Mouse (Mus musculus): ENCODE results near the gene Nectin1. TPM values are rescaled to one million over a fixed set of nuclear protein-coding genes. Genes with fewer than 3 reads are reported as not detected.

Gene Nectin1
- total and polyA plus RNA-seq, 3 experiments: 3.9 to 6.2 TPM; not detected in 1

- no peak overlapping the region for H3K4me3 ChIP-seq (ENCODE audit: control insufficient read depth in 1 of 2, insufficient read depth in 1 of 2, low read depth in 2 of 2, low read length in 2 of 2)
- H3K9me3 ChIP-seq (replicated peaks; ENCODE audit: insufficient read depth, low read length): no peaks in the 10 kb centered on the region
- no peak for DNase-seq (ENCODE audit: low read depth, low spot score)
- H3K4me1 ChIP-seq (ENCODE audit: control insufficient read depth in 1 of 2, insufficient read depth in 2 of 2, low read length in 2 of 2): peaks cover 2 to 6% of the 10 kb centered on the region in 2 experiments; a peak in 3 of 4 replicates
- no peak overlapping the region for H3K27ac ChIP-seq (ENCODE audit: control insufficient read depth, low read depth, low read length)
- H3K27me3 ChIP-seq (ENCODE audit: control insufficient read depth in 1 of 2, insufficient read depth in 2 of 2, low read length in 2 of 2): no peaks in the 10 kb centered on the region
- no peaks in the 10 kb centered on the region for H3K36me3 ChIP-seq (ENCODE audit: control insufficient read depth in 1 of 2, insufficient read depth in 2 of 2, low read length in 2 of 2)
- no peak overlapping the region for H3K9ac ChIP-seq (ENCODE audit: control insufficient read depth, low read depth, low read length, poor library complexity, severe bottlenecking)
- TF ChIP-seq MXI1 (IDR thresholded peaks at IDR 0.05; ENCODE audit: low read depth, low read length) (no peak), ZNF384 (IDR thresholded peaks at IDR 0.05; ENCODE audit: low read depth, low read length) (no peak), TCF12 (IDR thresholded peaks at IDR 0.05; ENCODE audit: low read depth, low read length) (no peak), E2F4 (IDR thresholded peaks at IDR 0.05; ENCODE audit: borderline replicate concordance, low read depth, low read length) (no peak), ZMIZ1 (IDR thresholded peaks at IDR 0.05; ENCODE audit: low read depth, low read length) (no peak)
- H3K79me2 ChIP-seq (ENCODE audit: control insufficient read depth, insufficient read depth, low read length, poor library complexity): no peaks in the 10 kb centered on the region
Observed at GRCm38 (mm10) chr9:43768779-43769178, 25.0 kb downstream of the Nectin1 start.

GRCm38 (mm10) chr9:43769228-43769627 is 25.4 kb downstream of the Nectin1 start:
- H3K9ac ChIP-seq (ENCODE audit: control insufficient read depth, low read depth, low read length, poor library complexity, severe bottlenecking): no peak overlapping the region
- H3K27me3 ChIP-seq (ENCODE audit: control insufficient read depth in 1 of 2, insufficient read depth in 2 of 2, low read length in 2 of 2): no peaks in the 10 kb centered on the region
- no peaks in the 10 kb centered on the region for H3K36me3 ChIP-seq (ENCODE audit: control insufficient read depth in 1 of 2, insufficient read depth in 2 of 2, low read length in 2 of 2)
- H3K4me3 ChIP-seq (ENCODE audit: control insufficient read depth in 1 of 2, insufficient read depth in 1 of 2, low read depth in 2 of 2, low read length in 2 of 2): no peak overlapping the region
- TF ChIP-seq CHD1 (IDR thresholded peaks at IDR 0.05; ENCODE audit: low read depth, low read length) (no peak), EP300 (IDR thresholded peaks at IDR 0.05; ENCODE audit: low read depth in 1 of 2, low read length in 2 of 2) (no peak), MAZ (IDR thresholded peaks at IDR 0.05; ENCODE audit: low read depth, low read length) (no peak), JUND (IDR thresholded peaks at IDR 0.05; ENCODE audit: low read depth, low read length) (no peak), MXI1 (IDR thresholded peaks at IDR 0.05; ENCODE audit: low read depth, low read length) (no peak), ELF1 (IDR thresholded peaks at IDR 0.05; ENCODE audit: low read depth, low read length) (no peak), E2F4 (IDR thresholded peaks at IDR 0.05; ENCODE audit: borderline replicate concordance, low read depth, low read length) (no peak), TCF12 (IDR thresholded peaks at IDR 0.05; ENCODE audit: low read depth, low read length) (no peak), MYB (IDR thresholded peaks at IDR 0.05; ENCODE audit: low read depth, low read length) (no peak), MAX (IDR thresholded peaks at IDR 0.05; ENCODE audit: low read length) (no peak), ZMIZ1 (IDR thresholded peaks at IDR 0.05; ENCODE audit: low read depth, low read length) (no peak), USF1 (IDR thresholded peaks at IDR 0.05; ENCODE audit: low read depth, low read length) (no peak), GABPA (IDR thresholded peaks at IDR 0.05; ENCODE audit: low read depth, low read length) (no peak), MAFK (IDR thresholded peaks at IDR 0.05; ENCODE audit: borderline replicate concordance, low read depth, low read length) (no peak), POLR2A (IDR thresholded peaks at IDR 0.05; ENCODE audit: control insufficient read depth in 1 of 2, insufficient read depth in 1 of 2, low read depth in 1 of 2, low read length in 2 of 2, poor library complexity in 1 of 2) (no peak)
- no peak for DNase-seq (ENCODE audit: low read depth, low spot score)
- H3K4me1 ChIP-seq (ENCODE audit: control insufficient read depth in 1 of 2, insufficient read depth in 2 of 2, low read length in 2 of 2): peaks cover 2 to 6% of the 10 kb centered on the region in 2 experiments; a peak in 3 of 4 replicates
- no peaks in the 10 kb centered on the region for H3K9me3 ChIP-seq (replicated peaks; ENCODE audit: insufficient read depth, low read length)
- H3K27ac ChIP-seq (ENCODE audit: control insufficient read depth, low read depth, low read length): no peak overlapping the region
- no peaks in the 10 kb centered on the region for H3K79me2 ChIP-seq (ENCODE audit: control insufficient read depth, insufficient read depth, low read length, poor library complexity)
